Mouse (Mus musculus) T-helper 17 cell (primary cell): ENCODE results near the gene Hcn4.

ENCODE experiments used
- in situ Hi-C, 2 experiments: fragments of 300-600 bp; cut with MboI, MseI; formaldehyde crosslinking; loops; 1 replicate in 1 of 2; 2 replicates in 1 of 2; pipeline ENCODE4 v1.15.1; 2025; ENCODE audit warnings: high pct_unique_total_duplicates in 2 of 2

Hcn4 gene

DNA sequence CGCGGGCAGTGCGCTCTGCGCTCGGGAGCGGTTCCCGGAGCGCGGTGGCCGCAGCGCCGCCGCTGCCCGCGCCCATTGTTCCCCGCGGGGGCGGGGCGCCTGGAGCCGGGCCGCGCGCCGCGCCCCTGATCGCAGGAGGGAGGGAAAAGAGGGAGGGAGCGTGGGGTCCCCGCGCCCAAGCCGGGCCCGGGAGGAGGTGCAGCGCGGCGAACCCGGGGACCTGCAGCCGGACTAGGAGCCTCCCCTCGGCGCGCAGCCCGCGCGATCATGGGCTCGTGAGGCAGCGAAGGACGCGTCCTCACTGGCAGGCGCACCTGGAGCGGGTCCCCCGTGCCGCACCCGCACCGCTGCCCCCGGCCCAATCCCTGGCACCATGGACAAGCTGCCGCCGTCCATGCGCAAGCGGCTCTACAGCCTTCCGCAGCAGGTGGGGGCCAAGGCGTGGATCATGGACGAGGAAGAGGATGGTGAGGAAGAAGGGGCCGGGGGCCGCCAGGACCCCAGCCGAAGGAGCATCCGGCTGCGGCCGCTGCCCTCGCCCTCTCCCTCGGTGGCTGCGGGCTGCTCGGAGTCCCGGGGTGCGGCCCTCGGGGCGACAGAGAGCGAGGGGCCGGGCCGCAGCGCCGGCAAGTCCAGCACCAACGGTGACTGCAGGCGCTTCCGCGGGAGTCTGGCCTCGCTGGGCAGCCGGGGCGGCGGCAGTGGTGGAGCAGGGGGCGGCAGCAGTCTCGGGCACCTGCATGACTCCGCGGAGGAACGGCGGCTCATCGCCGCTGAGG lies at the start of gene Hcn4:
TSS of gene Hcn4 (plus strand) at position 274 of the 779 bp plus-strand sequence.
- in situ Hi-C loops: no loop called here

DNA sequence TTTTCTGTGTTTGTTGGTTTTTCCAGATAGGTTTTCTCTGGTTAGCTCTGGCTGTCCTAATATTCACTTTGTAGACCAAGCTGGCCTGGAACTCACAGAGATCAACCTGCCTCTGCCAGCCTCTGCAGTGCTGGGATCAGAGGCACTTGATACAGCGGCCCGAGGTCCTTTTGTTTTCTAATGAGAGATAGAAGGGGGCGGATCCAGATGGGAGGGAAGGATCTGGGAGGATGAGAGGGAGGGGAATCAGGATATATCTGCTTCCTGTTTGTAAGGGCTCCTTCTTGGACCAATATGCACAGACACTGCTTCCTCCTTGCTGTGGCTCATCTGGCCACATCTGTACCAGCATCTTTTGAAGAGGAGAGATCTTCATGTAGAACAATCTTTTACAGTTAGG lies 48.5 kb upstream of the Hcn4 start:
- in situ Hi-C loops: no loop called here

GRCm38 (mm10) chr9:58775363-58775762 lies 47.8 kb upstream of the Hcn4 start:
- in situ Hi-C loops: no loop called here

DNA sequence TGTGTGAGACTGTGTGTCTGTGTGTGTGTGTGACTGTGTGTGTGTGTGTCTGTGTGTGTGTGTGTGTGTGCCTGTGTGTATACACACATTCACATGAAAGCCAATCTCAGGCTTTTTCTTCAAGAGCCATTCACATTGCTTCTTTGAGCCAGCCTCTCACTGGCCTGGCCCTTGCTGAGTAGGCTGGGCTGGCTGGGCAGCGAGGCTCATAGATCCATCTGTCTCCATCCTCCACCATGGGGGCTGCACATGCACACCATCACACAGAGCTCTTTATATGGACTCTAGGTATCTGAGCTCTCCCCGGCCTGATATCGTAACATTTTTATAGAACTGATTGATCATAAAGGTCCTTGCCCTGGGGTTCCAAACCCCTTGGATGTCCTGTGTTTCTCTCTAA lies 33.7 kb upstream of the Hcn4 start:
- in situ Hi-C loops: loop anchor here in 1 of 2 experiments (5.0 kb wide), 1 partner anchor 47 kb away; the partner anchor contains the start of gene Rec114

DNA sequence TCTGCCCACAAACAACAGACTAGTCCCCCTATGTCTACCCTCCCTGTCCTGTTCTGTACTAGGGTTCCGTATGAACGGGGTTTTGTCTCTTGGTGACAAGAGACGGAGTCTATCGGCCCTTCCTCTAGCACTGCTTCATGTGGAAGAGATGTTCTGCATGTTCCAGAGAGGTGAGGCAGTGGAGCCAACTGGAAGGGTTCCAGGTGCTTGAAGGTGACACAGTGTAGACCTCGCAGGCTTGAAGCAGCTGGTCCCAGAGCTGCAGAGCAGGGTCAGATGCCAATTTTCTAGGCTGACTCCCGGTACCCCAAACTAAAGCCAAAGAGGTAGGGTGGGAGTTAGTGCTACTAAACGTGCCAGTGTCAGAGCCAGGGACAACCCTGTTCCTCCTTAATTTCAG lies 25.1 kb upstream of the Hcn4 start:
- in situ Hi-C loops: no loop called here

DNA sequence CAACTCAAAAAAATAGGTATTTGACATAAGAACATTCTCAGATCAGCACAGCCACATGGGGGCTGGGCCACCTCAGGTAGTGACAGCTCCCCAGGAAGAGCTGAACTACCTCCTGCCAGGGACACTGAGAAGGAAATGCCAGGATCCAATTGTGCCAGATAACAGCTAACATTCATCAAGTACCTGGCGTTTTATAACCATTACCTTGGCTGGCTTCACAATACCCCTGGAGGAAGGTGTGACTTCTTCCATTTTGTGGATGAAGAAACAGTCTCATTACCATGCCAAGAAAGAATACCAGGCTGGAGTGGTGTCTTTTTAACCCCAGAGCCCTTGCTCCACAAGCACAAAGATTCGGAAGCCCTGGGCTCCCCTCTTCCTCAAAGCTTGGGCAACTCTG lies 21.8 kb upstream of the Hcn4 start:
- in situ Hi-C loops: no loop called here

DNA sequence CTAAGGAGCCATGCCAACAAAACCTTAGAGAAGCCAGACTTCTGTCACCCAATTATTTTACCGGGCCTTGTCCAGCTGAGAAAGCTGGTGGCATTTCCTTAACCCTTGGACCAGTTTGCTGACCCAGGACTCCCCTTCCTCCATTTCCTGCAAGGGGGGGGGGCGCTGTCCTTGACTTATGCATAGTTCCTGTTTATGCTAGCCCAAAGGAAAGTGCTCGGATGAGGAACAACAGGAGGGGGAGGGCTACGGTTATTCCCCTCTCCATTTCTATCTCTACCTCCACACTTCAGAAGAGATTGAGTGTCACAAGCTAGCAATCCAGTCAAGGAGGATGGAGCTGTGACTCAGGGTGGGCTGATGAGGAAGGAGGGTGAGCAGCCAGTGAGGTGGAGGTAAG lies 20.9 kb upstream of the Hcn4 start:
- in situ Hi-C loops: no loop called here

DNA sequence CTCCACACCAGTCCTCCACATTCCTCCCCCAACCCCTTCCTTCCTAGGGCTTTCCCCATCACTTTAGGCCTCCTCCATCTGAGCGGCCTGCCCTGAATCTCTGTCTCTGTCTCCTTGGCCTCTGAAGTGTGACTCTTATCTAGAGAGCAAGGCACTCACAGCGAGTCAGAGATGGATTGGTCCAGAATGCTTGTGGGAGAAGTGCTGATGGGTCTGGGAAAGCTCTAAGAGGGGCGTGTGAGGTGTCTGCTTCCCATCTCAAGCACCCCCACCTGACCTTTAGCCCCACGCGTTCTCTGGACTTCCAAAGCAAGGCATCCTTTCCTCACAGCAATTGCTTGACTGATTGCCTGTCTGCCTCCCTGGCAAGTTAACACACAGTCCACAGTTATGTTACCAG lies 20.4 kb upstream of the Hcn4 start:
- in situ Hi-C loops: no loop called here

GRCm38 (mm10) chr9:58805601-58806318 lies 17.5 kb upstream of the Hcn4 start:
- in situ Hi-C loops: no loop called here

GRCm38 (mm10) chr9:58811171-58811570 lies 12.0 kb upstream of the Hcn4 start:
- in situ Hi-C loops: no loop called here

- in situ Hi-C loops: no loop called here
Measured at GRCm38 (mm10) chr9:58815552-58816260, 7.5 kb upstream of the Hcn4 start.

GRCm38 (mm10) chr9:58816458-58816857 lies 6.8 kb upstream of the Hcn4 start:
- in situ Hi-C loops: no loop called here

GRCm38 (mm10) chr9:58817676-58818075 lies 5.5 kb upstream of the Hcn4 start:
- in situ Hi-C loops: no loop called here

DNA sequence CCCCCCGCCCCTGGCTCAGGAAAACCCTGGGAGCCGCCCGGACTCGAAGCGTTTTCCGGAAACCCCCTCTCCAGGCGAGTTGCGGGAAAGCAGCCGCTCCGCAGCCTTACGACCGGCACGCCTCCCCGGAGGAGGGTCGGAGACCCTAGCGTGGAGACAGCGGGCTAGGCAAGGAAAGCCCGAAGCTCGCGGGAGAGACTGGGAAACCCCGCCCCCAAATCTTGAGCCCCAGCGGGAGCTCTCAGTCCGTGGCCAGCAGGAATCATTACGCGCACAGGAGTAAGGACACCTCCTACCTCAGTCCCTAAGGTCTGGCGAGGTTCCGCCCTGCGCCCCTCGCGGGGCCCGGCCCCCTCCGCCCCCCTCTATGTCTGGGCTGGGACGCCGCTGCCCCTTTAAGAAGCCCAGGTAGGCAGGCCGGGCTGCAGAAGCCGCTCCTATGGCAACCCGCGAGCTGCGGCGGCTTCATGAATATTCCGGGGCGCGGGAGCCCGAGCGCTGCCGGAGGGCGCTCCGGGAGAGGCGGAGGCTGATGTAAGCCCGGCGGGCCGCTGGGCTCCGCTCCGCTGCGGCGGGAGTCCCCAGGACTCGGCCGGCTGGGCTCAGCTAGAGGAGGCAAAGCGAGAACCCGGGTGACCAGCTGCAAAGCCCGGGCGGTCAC lies 651 bp upstream of the Hcn4 start:
- in situ Hi-C loops: no loop called here

GRCm38 (mm10) chr9:58823918-58824215 lies 655 bp downstream of the Hcn4 start:
- in situ Hi-C loops: no loop called here

GRCm38 (mm10) chr9:58829627-58830026 lies 6.4 kb downstream of the Hcn4 start:
- in situ Hi-C loops: no loop called here

DNA sequence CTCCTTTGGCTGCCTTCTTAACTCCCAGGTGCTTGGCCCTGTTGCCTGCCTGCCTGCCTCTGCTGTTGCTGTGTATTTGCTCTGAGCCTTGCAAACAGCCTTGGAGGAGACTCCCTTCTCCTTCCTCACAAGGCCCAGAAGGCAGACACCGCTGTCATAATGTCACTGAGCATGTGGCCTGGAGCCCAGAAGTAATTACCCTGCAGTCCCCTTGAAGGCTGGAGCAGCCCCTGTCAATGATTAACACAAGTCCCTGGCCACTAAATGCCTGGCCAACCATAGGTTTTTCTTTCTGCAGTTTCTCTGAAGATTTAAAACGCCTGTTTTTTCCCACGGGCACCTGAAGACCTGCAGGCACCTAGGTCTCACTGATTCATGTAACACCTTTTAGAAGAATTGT lies 9.7 kb downstream of the Hcn4 start:
- in situ Hi-C loops: no loop called here

DNA sequence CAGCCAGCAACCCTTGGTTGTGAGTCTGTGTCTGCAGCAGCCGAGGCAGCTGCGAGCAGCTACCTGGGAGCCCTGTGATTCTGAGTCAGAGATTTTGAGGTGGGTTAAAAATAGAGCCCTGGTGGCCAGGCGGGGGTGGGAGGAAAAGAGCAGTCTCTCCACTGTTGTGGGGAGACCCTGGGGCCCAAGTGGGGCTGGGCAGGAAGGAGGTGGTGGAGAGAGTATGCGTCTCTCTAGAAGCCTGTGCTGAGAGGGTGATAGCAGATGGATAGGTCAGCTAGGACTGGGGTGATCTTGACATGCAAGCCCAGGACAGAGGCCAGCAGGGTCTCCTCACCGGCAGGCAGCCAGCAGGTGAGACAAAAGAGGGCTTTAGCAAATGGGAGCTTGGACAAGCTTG lies 14.0 kb downstream of the Hcn4 start:
- in situ Hi-C loops: no loop called here

DNA sequence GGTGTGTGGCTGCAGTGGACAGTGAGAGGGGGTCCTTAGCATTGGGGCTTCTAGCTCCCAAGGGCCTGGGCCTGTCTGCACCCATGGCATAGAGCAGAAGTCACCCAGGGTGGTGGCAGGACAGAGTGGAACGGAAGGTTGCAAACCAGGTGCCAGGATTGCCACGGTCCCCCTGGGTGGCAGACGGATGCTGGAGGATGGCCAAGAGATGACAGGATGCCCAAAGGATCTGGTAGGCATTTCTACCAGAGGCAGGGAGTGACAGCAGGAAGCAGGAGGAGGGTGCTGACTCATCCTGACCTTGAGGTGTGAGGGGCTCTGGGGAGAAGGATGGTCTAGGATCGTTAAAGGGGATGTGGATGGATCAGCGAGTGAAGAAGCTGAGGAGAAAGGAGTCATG lies 15.3 kb downstream of the Hcn4 start:
- in situ Hi-C loops: no loop called here

- in situ Hi-C loops: no loop called here
Measured at GRCm38 (mm10) chr9:58841655-58842054, 18.4 kb downstream of the Hcn4 start.

DNA sequence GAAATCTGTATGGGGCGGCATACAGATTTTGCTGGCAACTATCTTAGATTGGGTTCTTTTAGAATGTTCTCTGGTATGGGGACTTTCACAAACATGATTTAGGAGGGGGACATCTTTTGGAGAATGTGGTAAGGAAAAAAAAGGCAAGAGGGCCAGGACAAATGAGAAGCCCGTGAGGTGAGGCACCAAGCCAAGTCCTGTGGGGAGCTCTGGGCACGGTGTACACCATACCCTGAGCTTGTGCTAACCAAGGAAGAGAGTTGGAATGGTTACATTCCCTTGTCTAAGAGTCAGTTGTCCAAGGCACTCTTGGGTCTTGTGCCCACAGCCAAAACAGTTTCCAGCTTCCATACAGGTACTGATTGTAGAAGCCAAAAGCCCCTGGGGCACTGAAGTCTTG lies 21.4 kb downstream of the Hcn4 start:
- in situ Hi-C loops: no loop called here

- in situ Hi-C loops: no loop called here
Measured at GRCm38 (mm10) chr9:58847008-58847407, 23.8 kb downstream of the Hcn4 start.
